Mouse (Mus musculus): ENCODE measurements at regions not wholly inside any gene's neighbourhood (a gene's known extent, or its start where the extent isn't known, plus 50 kb on each side); places are given as distances from the start of the nearest gene placed in this dataset.

GRCm38 (mm10) chr1:60627786-60628453 lies 61.0 kb upstream of the Raph1 start:
- no peak for DNase-seq (ENCODE audit: low spot score)

DNA sequence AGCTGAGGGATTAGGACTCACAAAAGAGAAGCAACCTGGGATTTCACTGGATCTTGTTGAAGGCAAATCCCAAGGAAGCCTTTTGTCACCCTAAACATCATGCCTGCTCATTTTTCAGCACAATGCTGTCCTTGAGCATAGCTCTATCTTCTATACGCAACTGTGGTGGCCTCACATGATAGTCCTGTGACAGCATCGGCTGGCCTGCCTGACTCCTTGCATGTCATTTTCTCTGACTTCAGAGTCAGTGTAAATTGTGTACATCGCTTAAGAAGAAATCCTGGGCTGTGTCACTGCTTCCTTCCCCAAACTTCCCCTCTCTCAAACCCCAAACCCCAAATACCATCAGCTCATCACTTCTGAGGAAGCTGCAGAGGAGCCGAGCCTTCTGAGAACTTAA lies 60.5 kb upstream of the Raph1 start:
- DNase-seq (ENCODE audit: low spot score): no peak

DNA sequence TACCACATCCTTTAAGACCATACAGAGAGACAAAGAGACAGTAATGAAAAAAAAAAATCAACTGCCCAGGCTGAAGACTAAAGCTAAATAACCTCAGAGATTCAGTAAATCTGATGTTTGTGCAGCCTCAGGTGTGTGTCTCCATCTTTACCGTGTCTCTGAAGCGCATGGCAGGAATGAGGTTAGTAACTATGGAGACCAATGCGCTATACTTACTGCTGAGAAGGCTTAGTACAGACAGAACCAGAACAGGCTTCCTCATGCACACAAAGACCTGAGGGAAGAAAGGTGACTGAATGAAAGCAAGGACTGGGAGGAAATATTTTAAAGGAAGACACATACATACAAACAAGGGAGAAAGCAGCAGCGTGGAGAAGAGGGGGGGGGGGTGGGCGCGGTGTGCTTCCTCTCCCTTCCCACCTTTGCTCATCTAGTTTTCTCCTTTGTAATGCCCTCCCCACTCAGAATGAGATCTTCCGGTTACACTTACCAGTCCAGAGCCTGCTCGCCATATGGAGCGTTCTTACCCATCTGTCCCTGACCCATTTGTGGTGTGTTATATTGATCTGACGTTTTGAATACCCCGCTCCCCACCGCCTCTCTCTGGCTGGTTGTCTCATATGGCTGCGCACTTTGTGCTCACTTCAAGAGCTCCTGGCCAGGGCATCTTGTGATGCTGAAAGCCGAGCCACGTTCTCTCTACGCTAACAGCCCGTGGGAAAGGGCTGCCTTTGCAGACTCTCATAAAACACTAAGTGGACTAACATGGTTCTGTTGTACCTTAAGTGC lies 59.0 kb upstream of the Raph1 start:
- DNase-seq (ENCODE audit: low spot score): no peak

GRCm38 (mm10) chr1:60624231-60624630 lies 57.3 kb upstream of the Raph1 start:
- no peak for DNase-seq (ENCODE audit: low spot score)

DNA sequence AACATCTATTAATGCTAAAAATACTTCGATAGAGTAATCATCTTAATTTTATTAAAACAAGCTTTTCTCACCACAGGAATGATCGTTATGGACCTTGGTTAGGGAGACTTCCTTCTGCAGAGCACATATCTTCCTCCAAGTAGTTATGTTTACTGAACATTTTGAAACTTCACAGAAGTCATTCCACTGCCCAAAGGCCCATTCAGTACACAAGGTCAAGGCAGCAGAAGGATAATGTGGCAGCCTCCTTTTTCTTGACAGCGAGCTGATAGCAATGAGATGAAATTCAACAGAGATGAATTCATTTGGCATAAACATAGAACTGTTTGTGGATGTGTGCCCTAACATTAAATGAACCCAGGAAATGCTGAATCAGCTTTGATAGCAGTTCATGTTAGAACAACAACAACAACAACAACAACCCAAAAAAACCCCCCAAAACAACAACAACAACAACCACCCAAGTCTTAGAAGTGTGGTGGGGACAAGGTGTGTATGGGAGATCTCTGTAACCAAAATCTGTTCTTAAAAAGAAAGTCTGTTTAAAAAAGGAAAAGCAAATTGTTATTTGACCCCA lies 56.6 kb upstream of the Raph1 start:
- peak; percentile 58 for DNase-seq (ENCODE audit: low spot score)

DNA sequence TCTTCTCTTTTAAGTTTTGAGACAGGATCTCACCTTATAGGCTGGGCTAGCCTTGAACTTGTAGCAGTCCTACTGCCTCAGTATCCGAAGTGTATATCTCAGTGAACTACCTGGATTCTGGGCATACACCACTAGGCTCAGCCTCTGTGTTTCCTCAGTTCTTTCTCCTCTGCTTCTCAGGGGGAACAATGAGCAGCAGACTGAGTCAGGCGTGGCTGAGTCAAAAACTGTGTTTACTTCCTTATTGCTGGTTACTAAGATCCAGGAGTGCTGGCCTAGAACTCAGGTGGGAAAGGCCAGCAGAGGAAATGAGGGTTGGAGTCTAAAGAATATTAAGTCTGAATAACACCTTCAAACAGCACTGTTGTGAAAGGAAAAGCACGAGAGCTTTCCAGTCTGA lies 54.9 kb upstream of the Raph1 start:
- no peak for DNase-seq (ENCODE audit: low spot score)

DNA sequence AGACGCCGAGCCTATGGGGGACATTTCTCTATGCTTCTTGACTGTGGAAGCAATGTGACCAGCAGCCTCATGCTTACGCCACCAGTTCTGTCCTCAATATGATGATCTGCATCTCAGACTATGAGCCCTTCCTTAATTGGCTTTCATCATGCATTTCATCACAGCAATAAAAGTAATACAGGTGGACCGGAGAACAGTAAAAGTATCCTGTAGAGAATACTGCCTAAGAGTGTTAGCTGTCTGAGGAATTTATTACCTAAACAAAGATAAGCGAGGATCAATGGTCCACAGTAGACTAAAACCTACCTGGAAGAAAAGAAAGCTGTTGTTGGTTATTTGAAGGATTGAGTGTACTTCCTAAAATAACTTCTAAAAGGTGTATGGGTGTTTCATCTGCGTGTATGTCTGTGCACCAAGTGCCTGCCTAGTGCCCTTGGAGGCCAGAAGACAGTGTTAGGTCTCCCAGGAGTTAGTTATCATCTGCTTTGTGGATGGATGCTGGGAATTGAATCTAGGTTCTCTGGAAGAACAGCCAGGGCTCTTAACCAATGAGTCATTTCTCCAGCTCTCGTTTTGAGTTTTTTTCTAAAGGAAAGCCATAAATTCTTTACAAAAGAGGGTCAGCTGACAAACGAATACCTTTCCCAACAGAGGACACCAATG lies 54.3 kb upstream of the Raph1 start:
- no peak for DNase-seq (ENCODE audit: low spot score)

- DNase-seq (ENCODE audit: low spot score): no peak
Measured at GRCm38 (mm10) chr1:60618389-60618788, 51.5 kb upstream of the Raph1 start.

DNA sequence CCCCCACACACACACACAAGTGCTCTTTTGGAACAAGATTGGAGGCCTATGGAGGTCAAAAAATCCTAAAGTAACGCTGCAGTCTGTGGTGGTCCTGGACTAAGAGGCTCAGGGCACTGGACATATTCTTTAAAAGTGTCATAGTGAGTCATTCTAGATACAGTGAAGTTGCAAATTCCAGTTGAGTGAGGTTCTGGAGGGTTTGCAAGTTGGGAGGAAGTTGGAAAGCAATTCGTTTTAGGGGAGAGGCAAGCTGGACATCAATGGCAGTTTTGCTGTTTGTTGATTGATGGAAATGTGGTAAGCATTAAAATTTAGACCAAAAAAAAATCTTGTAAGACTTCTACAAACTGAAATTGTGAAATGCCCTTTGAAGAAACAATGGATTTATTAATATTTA lies 50.0 kb upstream of the Raph1 start:
- no peak for DNase-seq (ENCODE audit: low spot score)
